Mouse (Mus musculus) neutrophil, adult 83 days (primary cell): ENCODE results near the gene Kat5. TPM values are rescaled to one million over a fixed set of nuclear protein-coding genes. Genes with fewer than 3 reads are reported as not detected.

Experiments used
- total RNA-seq, 2 experiments: library from RNA; stranded (reverse); gene quantifications; one replicate each; pipeline ENCODE4 v1.2.4; 2023

The Kat5 gene
- 10 to 100 TPM; 63.2 to 72.7 TPM for total RNA-seq

GRCm38 (mm10) chr19:5609547-5610404 is at the start of gene Kat5:
Gene Kat5, minus strand, starts transcription at chr19:5610237.

GRCm38 (mm10) chr19:5637069-5638047 is 27.3 kb upstream of the Kat5 start, which contains the start of gene Rela:
Gene Rela, plus strand, starts transcription at chr19:5637483.

GRCm38 (mm10) chr19:5601752-5602541 is 8.1 kb downstream of the Kat5 start, which contains the start of gene Rnaseh2c:
Gene Rnaseh2c, plus strand, starts transcription at chr19:5601873.

GRCm38 (mm10) chr19:5567534-5568469 is 42.2 kb downstream of the Kat5 start, which contains the start of gene Ap5b1:
Gene Ap5b1, plus strand, starts transcription at chr19:5568025.

GRCm38 (mm10) chr19:5560457-5561041 is 49.5 kb downstream of the Kat5 start, which contains the start of gene Ovol1:
Gene Ovol1, minus strand, starts transcription at chr19:5560646.

Other genes starting within 250 kb of the Kat5 start
- gene Eif1ad, start 243.5 kb downstream of the Kat5 start, total RNA-seq, result 10 to 100 TPM; 20.3 to 20.6 TPM
- 10 to 100 TPM; 77.5 to 94.0 TPM for gene Banf1, start 243.1 kb downstream of the Kat5 start, total RNA-seq
- gene Sart1, start 221.5 kb downstream of the Kat5 start, total RNA-seq, result 10 to 100 TPM; 89.1 to 96.6 TPM
- not detected for gene Tsga10ip, start 207.7 kb downstream of the Kat5 start, total RNA-seq
- gene Drap1, start 185.3 kb downstream of the Kat5 start, total RNA-seq, result 100 to 1,000 TPM; 104 to 121 TPM
- gene AI837181, start 185.1 kb downstream of the Kat5 start, total RNA-seq, result 10 to 100 TPM; 36.4 to 36.5 TPM
- gene Fosl1, start 162.7 kb downstream of the Kat5 start, total RNA-seq, result 10 to 100 TPM; 37.1 to 40.2 TPM
- 1 to 10 TPM; 1.6 TPM for gene Ccdc85b, start 152.3 kb downstream of the Kat5 start, total RNA-seq
- 10 to 100 TPM; 47.8 to 53.1 TPM for gene Fibp, start 149.6 kb downstream of the Kat5 start, total RNA-seq
- gene Ctsw, start 141.7 kb downstream of the Kat5 start, total RNA-seq, result not detected
- 1 to 10 TPM in 1 of 2 experiments, under 1 TPM in 1; 0.53 to 1.8 TPM for gene Efemp2, start 136.3 kb downstream of the Kat5 start, total RNA-seq
- gene Mus81, start 121.8 kb downstream of the Kat5 start, total RNA-seq, result 10 to 100 TPM; 17.1 to 18.7 TPM
- 1,000 to 10,000 TPM; 1,642 to 1,678 TPM for gene Cfl1, start 119.8 kb downstream of the Kat5 start, total RNA-seq
- 1 to 10 TPM; 1.2 to 1.4 TPM for gene 1700020D05Rik, start 106.5 kb downstream of the Kat5 start, total RNA-seq
- gene Snx32, start 99.7 kb downstream of the Kat5 start, total RNA-seq, result 1 to 10 TPM; 6.2 to 6.6 TPM
- gene Ovol1, start 49.6 kb downstream of the Kat5 start, total RNA-seq, result under 1 TPM in 1 of 2 experiments, not detected in 1; 0.18 TPM
- 10 to 100 TPM; 72.1 to 79.9 TPM for gene Ap5b1, start 42.2 kb downstream of the Kat5 start, total RNA-seq
- gene Rnaseh2c, start 8.4 kb downstream of the Kat5 start, total RNA-seq, result 100 to 1,000 TPM; 164 to 169 TPM
- 10 to 100 TPM; 72.2 to 81.3 TPM for gene Rela, start 27.2 kb upstream of the Kat5 start, total RNA-seq
- gene Sipa1, start 53.5 kb upstream of the Kat5 start, total RNA-seq, result 100 to 1,000 TPM; 201 to 208 TPM
- gene Map3k11, start 78.5 kb upstream of the Kat5 start, total RNA-seq, result 10 to 100 TPM; 80.6 to 97.7 TPM
- gene Pcnx3, start 78.7 kb upstream of the Kat5 start, total RNA-seq, result 10 to 100 TPM; 81.9 to 82.5 TPM
- gene Kcnk7, start 94.1 kb upstream of the Kat5 start, total RNA-seq, result under 1 TPM in 1 of 2 experiments, not detected in 1; 0.77 TPM
- gene Ehbp1l1, start 116.1 kb upstream of the Kat5 start, total RNA-seq, result 100 to 1,000 TPM; 146 to 165 TPM
- gene Fam89b, start 119.4 kb upstream of the Kat5 start, total RNA-seq, result 10 to 100 TPM; 54.5 to 58.8 TPM
- 1 to 10 TPM; 2.3 to 3.3 TPM for gene Ltbp3, start 130.7 kb upstream of the Kat5 start, total RNA-seq
- 10 to 100 TPM; 48.2 to 54.7 TPM for gene Scyl1, start 161.2 kb upstream of the Kat5 start, total RNA-seq